ENCODE assay signal across 1 mouse cellular context in genomic region chr7:19813579-19814122, GRCm38 (mm10).
TF ChIP-seq lines count a peak whose summit lies in the region.

No protein-coding gene starts in this region.

TF ChIP-seq in MEL, 35 proteins besides CTCF, POLR2A, EP300 and RAD21:
- 0 out of 2 replicates have a peak, but pooled peaks have one; percentile 27 for TF ChIP-seq HCFC1 (IDR thresholded peaks at IDR 0.05; ENCODE audit: low read depth, low read length)
- 0 out of 2 replicates have a peak, but pooled peaks have one; percentile 5 for TF ChIP-seq MAFK (IDR thresholded peaks at IDR 0.05; ENCODE audit: borderline replicate concordance, low read depth, low read length)
- TF ChIP-seq MEF2A (IDR thresholded peaks at IDR 0.05; ENCODE audit: extremely low read depth, insufficient replicate concordance, low read depth, low read length, poor library complexity, severe bottlenecking) = no peak
- TF ChIP-seq JUND (IDR thresholded peaks at IDR 0.05; ENCODE audit: low read depth, low read length) = no peak
- peak; percentile 80 for TF ChIP-seq MXI1 (IDR thresholded peaks at IDR 0.05; ENCODE audit: low read depth, low read length)
- no peak for TF ChIP-seq ZC3H11A (IDR thresholded peaks at IDR 0.05; ENCODE audit: low read depth, low read length)
- peak in 1 of 2 experiments; percentile 20; a peak in 1 of 4 replicates for TF ChIP-seq USF2 (IDR thresholded peaks at IDR 0.05; ENCODE audit: borderline replicate concordance in 1 of 2, insufficient read depth in 1 of 2, low read depth in 1 of 2, low read length in 2 of 2)
- peak; percentile 77 for TF ChIP-seq ETS1 (IDR thresholded peaks at IDR 0.05; ENCODE audit: low read depth, low read length)
- peak; percentile 68 for TF ChIP-seq TAL1 (IDR thresholded peaks at IDR 0.05; ENCODE audit: low read length)
- TF ChIP-seq CHD2 (IDR thresholded peaks at IDR 0.05; ENCODE audit: low read length) = no peak
- TF ChIP-seq POLR2AphosphoS5 (IDR thresholded peaks at IDR 0.05; ENCODE audit: borderline replicate concordance, low read depth, low read length) = no peak
- peak; percentile 83 for TF ChIP-seq GATA1 (IDR thresholded peaks at IDR 0.05; ENCODE audit: low read depth, low read length)
- peak; percentile 88 for TF ChIP-seq MYC (IDR thresholded peaks at IDR 0.05; ENCODE audit: low read depth, low read length)
- no peak for TF ChIP-seq ZKSCAN1 (IDR thresholded peaks at IDR 0.05; ENCODE audit: low read depth, low read length)
- no peak for TF ChIP-seq E2F4 (IDR thresholded peaks at IDR 0.05; ENCODE audit: borderline replicate concordance, low read depth, low read length)
- TF ChIP-seq ELF1 (IDR thresholded peaks at IDR 0.05; ENCODE audit: low read depth, low read length) = 0 out of 2 replicates have a peak, but pooled peaks have one; percentile 6
- TF ChIP-seq TCF12 (IDR thresholded peaks at IDR 0.05; ENCODE audit: low read depth, low read length) = peak; percentile 70; the same call in 1 of the 2 replicates
- no peak for TF ChIP-seq CHD1 (IDR thresholded peaks at IDR 0.05; ENCODE audit: low read depth, low read length)
- peak; percentile 78 for TF ChIP-seq MAX (IDR thresholded peaks at IDR 0.05; ENCODE audit: low read length)
- no peak for TF ChIP-seq POLR2AphosphoS2 (IDR thresholded peaks at IDR 0.05; ENCODE audit: low read length)
- TF ChIP-seq USF1 (IDR thresholded peaks at IDR 0.05; ENCODE audit: low read depth, low read length) = peak; percentile 77; the same call in 1 of the 2 replicates
- TF ChIP-seq TBP (IDR thresholded peaks at IDR 0.05; ENCODE audit: low read depth, low read length) = 0 out of 2 replicates have a peak, but pooled peaks have one; percentile 32
- TF ChIP-seq SIN3A (IDR thresholded peaks at IDR 0.05; ENCODE audit: low read length) = peak; percentile 81
- TF ChIP-seq NELFE (IDR thresholded peaks at IDR 0.05; ENCODE audit: low read depth, low read length) = 0 out of 2 replicates have a peak, but pooled peaks have one; percentile 28
- no peak for TF ChIP-seq NRF1 (IDR thresholded peaks at IDR 0.05; ENCODE audit: insufficient read depth, low read depth, low read length, poor library complexity, severe bottlenecking)
- TF ChIP-seq KAT2A (conservative IDR thresholded peaks at IDR 0.05; ENCODE audit: low read depth, low read length) = no peak
- TF ChIP-seq BHLHE40 (IDR thresholded peaks at IDR 0.05; ENCODE audit: borderline replicate concordance, low read depth, low read length) = peak; percentile 25; the same call in 1 of the 2 replicates
- TF ChIP-seq ZMIZ1 (IDR thresholded peaks at IDR 0.05; ENCODE audit: low read depth, low read length) = 0 out of 2 replicates have a peak, but pooled peaks have one; percentile 2
